Mouse (Mus musculus) liver, adult (tissue): ENCODE results near the gene Gm11939.

Source experiments
- GATA4 ChIP-seq: IDR thresholded peaks from 2 replicates; pipeline ENCODE4 v1.6.1; 2014; ENCODE audit warnings: mild to moderate bottlenecking, low read length; ENCODE audit not compliant: insufficient replicate concordance

Gene Gm11939

GRCm38 (mm10) chr11:99539721-99540120 lies 19.5 kb downstream of the Gm11939 start:
- no peak for TF ChIP-seq GATA4

DNA sequence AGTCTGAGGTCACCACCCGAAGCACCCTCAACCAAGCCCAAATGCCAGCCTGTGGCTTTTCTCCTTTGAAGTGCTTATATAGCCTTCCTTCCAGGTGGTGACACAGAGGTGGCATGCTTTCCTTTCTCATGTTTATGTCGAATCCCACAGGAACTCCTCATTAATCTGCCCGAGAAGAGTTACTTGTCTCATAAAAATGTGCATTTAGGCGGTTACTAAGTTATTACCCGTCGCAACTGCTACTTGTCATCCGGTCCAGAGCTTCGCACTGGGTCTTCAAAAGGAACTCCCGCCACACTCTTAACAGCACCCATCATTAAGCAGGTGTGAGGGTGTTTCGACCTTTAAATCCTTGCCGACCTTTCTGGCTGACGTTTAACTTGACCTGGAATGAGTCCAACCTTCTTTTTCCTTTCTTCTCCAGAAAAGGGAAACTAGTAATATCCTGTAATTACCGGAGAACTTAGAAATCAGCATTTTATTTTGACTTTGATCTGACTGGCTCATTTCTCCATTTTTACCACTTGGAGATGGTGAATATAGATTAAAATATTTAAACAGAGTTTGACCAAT lies 37.9 kb downstream of the Gm11939 start, which contains the start of gene Krt39:
Krt39 (minus strand) TSS at position 51 of the 573 bp plus-strand sequence.
- TF ChIP-seq GATA4, result no peak

DNA sequence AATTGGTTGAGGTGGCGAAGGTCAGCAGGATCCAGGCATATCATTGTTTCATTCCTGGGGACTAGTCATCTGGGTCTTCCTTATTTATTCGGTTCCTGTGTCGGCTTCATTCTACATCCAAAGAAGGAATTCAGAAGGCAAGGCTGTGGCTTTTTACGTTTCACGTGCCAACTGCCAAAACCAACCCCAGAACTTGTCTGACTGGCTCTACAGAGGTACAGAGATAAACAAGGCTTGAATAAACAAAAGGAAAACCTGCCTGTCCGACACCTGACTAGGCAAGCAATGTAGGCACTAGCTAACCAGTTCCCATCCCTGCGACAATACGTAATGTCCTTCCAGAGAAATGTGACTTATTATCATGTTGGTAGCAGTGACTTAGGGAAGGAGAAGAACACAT lies 45.2 kb downstream of the Gm11939 start:
- TF ChIP-seq GATA4, result no peak
